Mouse (Mus musculus) heart, postnatal 0 days (tissue): ENCODE data around the gene Ptger3. TPM values are rescaled to one million over a fixed set of nuclear protein-coding genes. Genes with fewer than 3 reads are reported as not detected.

Source experiments
- ATAC-seq: fragments of 200-750 bp; cut with Nextera tagmentation; 2 replicates; pipeline ENCODE4 v1.8.0; 2017; ENCODE audit warnings: low read depth, moderate number of reproducible peaks, moderate library complexity; ENCODE audit not compliant: insufficient read depth
- DNase-seq: peaks from one replicate; pipeline ENCODE4 v3.0.0-alpha.2; 2016; ENCODE audit warnings: low spot score
- H3K27ac ChIP-seq: fragments of 300-500 bp; sonication (generic); 2 replicates; pipeline ENCODE4 v1.5.1; 2014; ENCODE audit warnings: low read depth, mild to moderate bottlenecking
- H3K27me3 ChIP-seq: fragments of 300-500 bp; sonication (generic); 2 replicates; pipeline ENCODE4 v1.6.1; 2014; ENCODE audit warnings: low read length, mixed read lengths; ENCODE audit not compliant: control insufficient read depth, insufficient read depth
- H3K36me3 ChIP-seq: fragments of 300-500 bp; sonication (generic); replicated peaks from 2 replicates; pipeline ENCODE4 v1.6.1; 2014; ENCODE audit warnings: low read length, mixed read lengths; ENCODE audit not compliant: control insufficient read depth, insufficient read depth
- H3K4me1 ChIP-seq: fragments of 300-500 bp; sonication (generic); 2 replicates; pipeline ENCODE4 v1.6.1; 2014; ENCODE audit warnings: antibody characterized with exemption; ENCODE audit not compliant: control insufficient read depth, insufficient read depth
- H3K4me2 ChIP-seq: fragments of 300-500 bp; sonication (generic); 2 replicates; pipeline ENCODE4 v1.6.1; 2014; ENCODE audit warnings: low read depth, mild to moderate bottlenecking, low read length, moderate library complexity
- H3K4me3 ChIP-seq: fragments of 300-500 bp; sonication (generic); 2 replicates; pipeline ENCODE4 v1.5.1; 2014; ENCODE audit warnings: low read depth, low read length
- H3K9ac ChIP-seq: fragments of 300-500 bp; sonication (generic); replicated peaks from 2 replicates; pipeline ENCODE4 v1.6.1; 2014; ENCODE audit warnings: low read depth, low read length, mixed read lengths
- H3K9me3 ChIP-seq: fragments of 300-500 bp; sonication (generic); replicated peaks from 2 replicates; pipeline ENCODE4 v1.6.1; 2016; ENCODE audit warnings: low read length; ENCODE audit not compliant: control insufficient read depth
- CTCF ChIP-seq: IDR thresholded peaks from 2 replicates; pipeline ENCODE4 v1.5.1; 2016; ENCODE audit warnings: antibody characterized with exemption, control low read depth, low read depth
- EP300 ChIP-seq: IDR thresholded peaks from 2 replicates; pipeline ENCODE4 v1.6.1; 2016; ENCODE audit warnings: antibody characterized with exemption, low read depth
- WGBS: fragments of 180-500 bp; shearing (Covaris S2); extraction: QIAGEN DNeasy Blood & Tissue Kit; methylation state at CpG from one replicate; pipeline ENCODE4 v1.1.7; 2014; 5-methylcytosine and 5-hydroxymethylcytosine counted together
- polyA plus RNA-seq: library from polyadenylated mRNA; unstranded; fragments of >200 nt; fragmentation: Nextera tagmentation; extraction: Ambion mirVana; gene quantifications from 2 replicates; pipeline ENCODE4 v1.2.1, GENCODE M21; 2015
- total RNA-seq: library from RNA; depleted of rRNA; stranded (reverse); fragments of >200 nt; gene quantifications from 2 replicates; pipeline ENCODE4 v1.2.3, GENCODE M21; 2014; ENCODE audit warnings: low replicate concordance

Ptger3 gene
- total and polyA plus RNA-seq, 2 experiments from 2014 or later = 0.52 to 3.3 TPM

- 60% methylated on average over 7 of the region's 7 CpGs for WGBS
- Histone ChIP-seq H3K4me1 (peaks cover 4% of the 10 kb centered on the region; the same call in 1 of the 2 replicates), H3K9ac (no peak overlapping the region), H3K4me3 (no peak overlapping the region), H3K9me3 (no peaks in the 10 kb centered on the region), H3K27ac (no peak overlapping the region), H3K36me3 (no peaks in the 10 kb centered on the region), H3K4me2 (no peak overlapping the region), H3K27me3 (no peaks in the 10 kb centered on the region)
- DNase-seq = no peak
- 0 out of 2 replicates have a peak, but pooled peaks have one; percentile 30 for ATAC-seq
- TF ChIP-seq EP300 = no peak
Observed at GRCm38 (mm10) chr3:157597837-157598379, 31.2 kb downstream of the Ptger3 start.

GRCm38 (mm10) chr3:157604684-157605410 is 38.2 kb downstream of the Ptger3 start:
- Histone ChIP-seq H3K27ac (no peak overlapping the region), H3K27me3 (no peaks in the 10 kb centered on the region), H3K9me3 (no peaks in the 10 kb centered on the region), H3K4me2 (no peak overlapping the region), H3K4me1 (no peaks in the 10 kb centered on the region), H3K4me3 (no peak overlapping the region), H3K36me3 (no peaks in the 10 kb centered on the region), H3K9ac (no peak overlapping the region)
- TF ChIP-seq CTCF = no peak
- ATAC-seq (no peak), DNase-seq (no peak)
- 79% methylated on average over 6 of the region's 6 CpGs for WGBS

GRCm38 (mm10) chr3:157605411-157605740 is 38.7 kb downstream of the Ptger3 start:
- Histone ChIP-seq H3K9me3 (no peaks in the 10 kb centered on the region), H3K4me1 (no peaks in the 10 kb centered on the region), H3K9ac (no peak overlapping the region), H3K4me3 (no peak overlapping the region), H3K27ac (no peak overlapping the region), H3K4me2 (no peak overlapping the region), H3K36me3 (no peaks in the 10 kb centered on the region), H3K27me3 (no peaks in the 10 kb centered on the region)
- DNase-seq = no peak
- no peak for ATAC-seq
- no peak for TF ChIP-seq CTCF
- no peak for TF ChIP-seq EP300

- no peak overlapping the region for H3K9ac ChIP-seq
- H3K36me3 ChIP-seq = no peaks in the 10 kb centered on the region
- 25% methylated on average over 1 of the region's 1 CpGs for WGBS
- H3K4me3 ChIP-seq = no peak overlapping the region
- H3K4me1 ChIP-seq = no peaks in the 10 kb centered on the region
- no peak for TF ChIP-seq CTCF
- TF ChIP-seq EP300 = no peak
- DNase-seq (no peak), ATAC-seq (no peak)
- H3K27me3 ChIP-seq = no peaks in the 10 kb centered on the region
- H3K9me3 ChIP-seq = no peaks in the 10 kb centered on the region
- no peak overlapping the region for H3K4me2 ChIP-seq
- no peak overlapping the region for H3K27ac ChIP-seq
Observed at GRCm38 (mm10) chr3:157613542-157613941, 46.9 kb downstream of the Ptger3 start.

- no peaks in the 10 kb centered on the region for H3K9me3 ChIP-seq
- no peak for ATAC-seq
- no peak overlapping the region for H3K27ac ChIP-seq
- no peaks in the 10 kb centered on the region for H3K27me3 ChIP-seq
- no peak overlapping the region for H3K4me2 ChIP-seq
- DNase-seq = no peak
- no peak overlapping the region for H3K4me3 ChIP-seq
- H3K36me3 ChIP-seq = no peaks in the 10 kb centered on the region
- no peaks in the 10 kb centered on the region for H3K4me1 ChIP-seq
- TF ChIP-seq CTCF = no peak
- TF ChIP-seq EP300 = no peak
- no peak overlapping the region for H3K9ac ChIP-seq
Observed at GRCm38 (mm10) chr3:157616949-157617348, 50.3 kb downstream of the Ptger3 start.

GRCm38 (mm10) chr3:157627407-157627806 is 60.7 kb downstream of the Ptger3 start:
- Histone ChIP-seq H3K4me1 (no peaks in the 10 kb centered on the region), H3K27me3 (no peaks in the 10 kb centered on the region), H3K27ac (no peak overlapping the region), H3K4me2 (no peak overlapping the region), H3K9me3 (no peaks in the 10 kb centered on the region), H3K36me3 (no peaks in the 10 kb centered on the region), H3K4me3 (no peak overlapping the region), H3K9ac (no peak overlapping the region)
- 65% methylated on average over 3 of the region's 3 CpGs for WGBS
- ATAC-seq (no peak), DNase-seq (no peak)
- TF ChIP-seq EP300 (no peak), CTCF (no peak)
